In the genomic region with DNA sequence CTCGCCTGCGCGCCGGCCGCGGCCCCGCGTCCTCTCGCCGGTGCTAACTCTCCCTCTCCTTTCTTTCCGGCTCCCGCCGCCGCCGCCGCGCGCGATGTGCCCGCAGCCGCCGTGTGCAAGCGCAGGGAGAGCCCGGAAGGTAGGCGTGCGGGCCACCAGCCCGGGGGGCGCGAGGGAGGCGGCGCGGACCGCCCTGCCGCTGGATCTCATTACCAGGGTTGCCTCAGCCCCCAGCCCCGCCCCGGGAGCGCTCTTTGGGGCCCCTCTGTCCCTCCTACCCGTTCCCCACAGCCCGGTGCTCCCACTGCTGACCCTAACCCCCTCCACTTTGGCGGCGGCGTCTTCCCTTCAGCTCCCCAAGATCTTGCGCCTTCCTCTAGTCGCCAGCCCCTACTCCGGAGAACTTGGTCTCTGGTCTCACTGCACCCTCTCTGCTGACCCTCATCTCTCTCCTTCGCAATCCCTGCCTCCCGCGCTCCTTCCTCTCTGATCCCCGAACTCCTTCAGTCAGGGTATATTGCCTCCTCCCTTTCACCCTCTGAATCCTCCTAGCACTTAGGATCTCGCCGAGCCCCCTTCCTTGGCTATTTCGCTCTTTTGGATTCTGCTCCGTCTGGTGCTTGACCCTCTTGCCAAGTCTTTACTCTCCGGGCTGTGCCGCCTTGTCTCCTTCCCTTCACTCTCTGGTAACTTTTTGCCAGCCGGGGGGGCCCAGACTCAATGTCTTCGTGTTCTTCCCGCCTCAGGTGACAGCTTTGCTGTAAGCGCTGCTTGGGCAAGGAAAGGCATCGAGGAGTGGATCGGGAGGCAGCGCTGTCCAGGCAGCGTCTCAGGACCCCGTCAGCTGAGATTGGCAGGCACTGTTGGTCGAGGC, we compare ENCODE assay signal across 8 mouse cellular contexts. TPM values are rescaled to one million over a fixed set of nuclear protein-coding genes. Genes with fewer than 3 reads are reported as not detected.
DNase-seq lines count a peak whose midpoint lies in the region; ATAC-seq lines count a peak whose summit lies in the region.

No protein-coding gene starts in this region.

- no peaks in the 10 kb centered on the region for H3K9me3 ChIP-seq in kidney, embryonic 14.5 days (ENCODE audit: control insufficient read depth, low read length)
- no peaks in the 10 kb centered on the region for H3K9me3 ChIP-seq in embryonic facial prominence, embryonic 12.5 days
- no peaks in the 10 kb centered on the region for H3K9me3 ChIP-seq in hindbrain, embryonic 15.5 days

- H3K4me3 ChIP-seq in kidney, embryonic 14.5 days (ENCODE audit: low read length): peak overlapping the region; percentile 82
- peak overlapping the region; percentile 85 for H3K4me3 ChIP-seq in embryonic facial prominence, embryonic 12.5 days
- peak overlapping the region; percentile 70 for H3K4me3 ChIP-seq in hindbrain, embryonic 15.5 days

- DNase-seq in kidney, adult 8-10 months: no peak
- DNase-seq in T-cell, adult 2 months (ENCODE audit: low spot score): peak; percentile 31
- peak; percentile 37 for DNase-seq in lung, postnatal 10 days
- DNase-seq in thymus, adult 18-20 months: peak; percentile 20
- DNase-seq in adrenal gland, postnatal 14 days: no peak

- H3K27me3 ChIP-seq in kidney, embryonic 14.5 days (ENCODE audit: control insufficient read depth, insufficient read depth, low read length): 0 out of 2 replicates have a peak, but pooled peaks cover 4% of the 10 kb centered on the region
- H3K27me3 ChIP-seq in embryonic facial prominence, embryonic 12.5 days: peaks cover 3% of the 10 kb centered on the region; the same call in 1 of the 2 replicates
- H3K27me3 ChIP-seq in hindbrain, embryonic 15.5 days: no peaks in the 10 kb centered on the region

- H3K9ac ChIP-seq in kidney, embryonic 14.5 days (ENCODE audit: low read depth, low read length): peak overlapping the region; percentile 86
- peak overlapping the region; percentile 94 for H3K9ac ChIP-seq in embryonic facial prominence, embryonic 12.5 days
- peak overlapping the region; percentile 72 for H3K9ac ChIP-seq in hindbrain, embryonic 15.5 days

- under 1% methylated on average over 45 of the region's 65 CpGs for WGBS in kidney, embryonic 14.5 days
- under 1% methylated on average over 61 of the region's 65 CpGs for WGBS in embryonic facial prominence, embryonic 12.5 days
- under 1% methylated on average over 34 of the region's 65 CpGs for WGBS in hindbrain, embryonic 15.5 days

- H3K4me2 ChIP-seq in kidney, embryonic 14.5 days (replicated peaks; ENCODE audit: low read depth, low read length): peak overlapping the region; percentile 87
- peak overlapping the region; percentile 92 for H3K4me2 ChIP-seq in embryonic facial prominence, embryonic 12.5 days (replicated peaks)
- H3K4me2 ChIP-seq in hindbrain, embryonic 15.5 days: peak overlapping the region; percentile 100

- ATAC-seq in kidney, embryonic 14.5 days (ENCODE audit: low FRiP score, low TSS enrichment): peak; percentile 59
- ATAC-seq in embryonic facial prominence, embryonic 12.5 days (ENCODE audit: insufficient number of reproducible peaks, insufficient read depth, low FRiP score, low TSS enrichment): peak; percentile 45
- ATAC-seq in hindbrain, embryonic 15.5 days (ENCODE audit: low FRiP score, low read depth): peak; percentile 54

- peaks cover 5% of the 10 kb centered on the region; the same call in 1 of the 2 replicates for H3K36me3 ChIP-seq in kidney, embryonic 14.5 days (ENCODE audit: control insufficient read depth, insufficient read depth, low read length)
- no peaks in the 10 kb centered on the region for H3K36me3 ChIP-seq in embryonic facial prominence, embryonic 12.5 days
- H3K36me3 ChIP-seq in hindbrain, embryonic 15.5 days: no peaks in the 10 kb centered on the region

- H3K27ac ChIP-seq in kidney, embryonic 14.5 days (ENCODE audit: low read depth, low read length): peak overlapping the region; percentile 55; the same call in 1 of the 2 replicates
- peak overlapping the region; percentile 83 for H3K27ac ChIP-seq in embryonic facial prominence, embryonic 12.5 days
- peak overlapping the region; percentile 65 for H3K27ac ChIP-seq in hindbrain, embryonic 15.5 days (replicated peaks)

- peaks cover 40% of the 10 kb centered on the region for H3K4me1 ChIP-seq in kidney, embryonic 14.5 days (ENCODE audit: control insufficient read depth, insufficient read depth, low read length)
- peaks cover 51% of the 10 kb centered on the region for H3K4me1 ChIP-seq in embryonic facial prominence, embryonic 12.5 days
- H3K4me1 ChIP-seq in hindbrain, embryonic 15.5 days (replicated peaks): peaks cover 54% of the 10 kb centered on the region

RNA-seq across cellular contexts. Expression of a gene that starts 0.6 kb away (rescaled TPM):
- 52.4 and 60.9 TPM in 2 replicates for polyA plus RNA-seq in kidney, embryonic 14.5 days (2014; fragmentation: Nextera tagmentation; extraction: Ambion mirVana)
- polyA plus RNA-seq in embryonic facial prominence, embryonic 12.5 days (2016; fragmentation: Nextera tagmentation; extraction: Ambion mirVana): 82.5 and 89.0 TPM in 2 replicates
- polyA plus RNA-seq in hindbrain, embryonic 15.5 days (2015; fragmentation: Nextera tagmentation; extraction: Ambion mirVana): 55.5 and 67.4 TPM in 2 replicates
- total RNA-seq in adrenal gland, postnatal 14 days (2021): 40.7 and 46.1 TPM in 2 replicates

Comparison
In these comparisons a context has a peak if more than half of its experiments do, and no peak if none do; other contexts are left out.
1. DNase-seq: peak in T-cell, adult 2 months (single experiment), lung, postnatal 10 days (single experiment) and thymus, adult 18-20 months (2 of 2); none in kidney, adult 8-10 months (0 of 2) and adrenal gland, postnatal 14 days (single experiment).
2. Peak in every context shown above with its lines, with median percentiles within 50 percentile points of each other: ATAC-seq, H3K27ac ChIP-seq, H3K4me2 ChIP-seq, H3K4me3 ChIP-seq and H3K9ac ChIP-seq.